Mouse (Mus musculus): ENCODE data around the gene Rbm43. TPM values are rescaled to one million over a fixed set of nuclear protein-coding genes. Genes with fewer than 3 reads are reported as not detected.

Rbm43 gene
- 5.7 TPM for polyA plus RNA-seq (2015; fragmentation: Illumina TruSeq; extraction: RNeasy Lipid Tissue Mini Kit (QIAGEN cat#74804); ENCODE audit: insufficient read depth, low read depth, low replicate concordance)

DNA sequence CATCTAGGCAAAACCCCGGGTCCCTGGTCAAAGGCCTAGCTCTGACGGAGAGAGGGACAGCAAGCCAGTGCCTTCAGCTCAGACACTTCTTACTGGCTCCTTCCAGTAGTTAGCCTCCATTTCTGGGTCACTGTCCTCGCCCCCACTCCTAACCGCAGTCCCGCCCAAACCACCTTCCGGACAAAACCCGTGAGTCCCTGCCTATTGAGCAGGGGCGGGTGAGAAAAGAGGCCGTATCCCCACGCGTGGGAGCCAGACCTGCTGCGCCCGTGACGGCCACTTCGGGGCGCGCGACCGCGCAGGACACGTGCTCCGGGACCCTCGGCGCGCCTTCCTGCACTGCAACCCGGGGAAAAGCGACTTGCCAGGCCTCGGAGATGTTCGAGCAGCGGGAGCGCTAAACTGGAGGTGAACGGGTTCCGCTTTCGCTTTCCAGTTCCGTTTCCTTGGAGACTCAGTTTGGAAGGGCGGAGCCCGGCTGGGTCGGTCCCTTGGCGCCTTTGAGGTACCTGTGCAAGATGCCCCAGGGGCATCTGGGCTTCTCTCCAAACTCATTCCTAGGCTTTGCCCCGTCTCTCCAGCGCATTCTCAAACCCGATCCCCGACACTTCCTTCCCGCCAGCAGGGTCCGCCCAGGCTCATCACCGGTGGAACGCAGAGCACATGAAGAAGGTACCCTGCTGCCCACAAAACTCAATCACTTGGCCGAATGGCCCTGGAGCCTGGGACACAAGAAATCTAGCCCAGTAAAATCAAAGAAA is at the start of gene Rbm43:
Gene Rbm43 (minus strand): TSS at position 590 of the 761 bp plus-strand sequence.

DNA sequence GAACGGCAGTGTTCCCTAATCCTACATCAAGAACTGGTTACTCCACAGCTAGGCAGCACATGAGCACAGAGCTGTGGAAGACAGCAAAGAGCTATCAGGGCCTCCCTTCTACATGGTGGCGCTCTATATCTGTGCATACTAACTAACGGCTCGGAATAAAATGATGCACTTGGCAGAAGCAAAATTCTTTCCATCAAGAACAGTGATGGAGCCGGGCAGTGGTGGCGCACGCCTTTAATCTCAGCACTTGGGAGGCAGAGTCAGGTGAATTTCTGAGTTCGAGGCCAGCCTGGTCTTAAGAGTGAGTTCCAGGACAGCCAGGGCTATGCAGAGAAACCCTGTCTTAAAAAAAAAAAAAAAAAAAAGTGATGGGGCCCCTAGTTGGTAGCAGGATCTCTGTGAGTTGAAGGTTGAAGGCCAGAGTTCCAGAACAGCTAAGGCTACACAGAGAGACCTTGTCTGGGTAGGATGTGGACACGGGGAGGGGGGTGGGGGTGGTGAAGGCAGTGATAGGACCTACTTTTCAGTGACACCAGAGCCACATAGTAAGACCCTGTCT is 38.5 kb upstream of the Rbm43 start, which contains the start of gene Nmi:
Gene Nmi (minus strand): TSS at position 85 of the 559 bp plus-strand sequence.

Other genes with a start within 250 kb of the Rbm43 start
- 3.7 TPM for gene Nmi, start 38.3 kb upstream of the Rbm43 start, polyA plus RNA-seq (2015; fragmentation: Illumina TruSeq; extraction: RNeasy Lipid Tissue Mini Kit (QIAGEN cat#74804); ENCODE audit: insufficient read depth, low read depth, low replicate concordance)
- 0.65 TPM for gene Tnfaip6, start 102.8 kb upstream of the Rbm43 start, polyA plus RNA-seq (2015; fragmentation: Illumina TruSeq; extraction: RNeasy Lipid Tissue Mini Kit (QIAGEN cat#74804); ENCODE audit: insufficient read depth, low read depth, low replicate concordance)
- 4.5 TPM for gene Rif1, start 137.7 kb upstream of the Rbm43 start, polyA plus RNA-seq (2015; fragmentation: Illumina TruSeq; extraction: RNeasy Lipid Tissue Mini Kit (QIAGEN cat#74804); ENCODE audit: insufficient read depth, low read depth, low replicate concordance)